Mouse (Mus musculus): ENCODE data around the gene Cep55. TPM values are rescaled to one million over a fixed set of nuclear protein-coding genes. Genes with fewer than 3 reads are reported as not detected.
A peak's percentile ranks its signal among the peaks of the same experiment; 100 is the strongest.

Gene Cep55
- polyA plus RNA-seq, 1 experiment from 2014 or later, result 21.8 TPM

DNA sequence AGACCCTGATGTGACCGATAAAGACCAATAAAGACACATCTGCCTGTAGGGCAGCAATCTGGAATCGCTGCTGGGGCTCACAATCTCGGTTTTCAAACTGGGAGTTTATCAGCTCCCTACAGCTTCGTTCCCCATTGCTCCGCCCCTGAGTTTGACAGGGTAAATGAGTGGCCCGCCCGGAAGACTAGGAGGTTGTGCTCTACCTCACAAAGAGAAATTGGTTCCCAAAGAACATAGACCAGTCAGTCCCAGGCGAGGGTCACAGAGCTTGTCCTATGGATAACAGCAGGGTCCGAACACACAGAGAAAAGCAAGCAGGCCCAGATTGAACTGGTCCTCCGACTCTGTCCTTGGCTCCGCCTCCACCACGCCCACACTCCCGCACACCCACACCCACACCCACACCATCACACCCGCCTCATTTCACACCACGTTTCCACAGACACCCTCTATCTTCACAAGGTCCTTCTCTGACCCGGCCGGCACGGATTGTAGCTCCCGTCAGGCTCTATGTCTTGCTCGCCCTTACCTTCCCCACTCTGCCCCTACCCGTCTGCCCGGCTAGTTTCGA is 577 bp upstream of the Cep55 start:
- H3K36me3 ChIP-seq (ENCODE audit: control insufficient read depth, insufficient read depth, low read length), result peaks cover 6% of the 10 kb centered on the region; the same call in 1 of the 2 replicates
- under 1% methylated on average over 22 of the region's 23 CpGs for WGBS
- H3K27ac ChIP-seq (ENCODE audit: low read depth, low read length), result no peak overlapping the region
- no peaks in the 10 kb centered on the region for H3K9me3 ChIP-seq (replicated peaks; ENCODE audit: control insufficient read depth, low read length)
- H3K4me3 ChIP-seq (ENCODE audit: low read depth, low read length), result peak overlapping the region; percentile 65
- no peak for DNase-seq (ENCODE audit: low spot score)
- H3K4me2 ChIP-seq (ENCODE audit: low read length), result peak overlapping the region; percentile 39
- peaks cover 8% of the 10 kb centered on the region; the same call in 1 of the 2 replicates for H3K4me1 ChIP-seq (ENCODE audit: control insufficient read depth, insufficient read depth, low read length)
- peak; percentile 89 for ATAC-seq
- H3K9ac ChIP-seq (ENCODE audit: low read length), result peak overlapping the region; percentile 57
- no peaks in the 10 kb centered on the region for H3K27me3 ChIP-seq (replicated peaks; ENCODE audit: control insufficient read depth, insufficient read depth, low read length)

DNA sequence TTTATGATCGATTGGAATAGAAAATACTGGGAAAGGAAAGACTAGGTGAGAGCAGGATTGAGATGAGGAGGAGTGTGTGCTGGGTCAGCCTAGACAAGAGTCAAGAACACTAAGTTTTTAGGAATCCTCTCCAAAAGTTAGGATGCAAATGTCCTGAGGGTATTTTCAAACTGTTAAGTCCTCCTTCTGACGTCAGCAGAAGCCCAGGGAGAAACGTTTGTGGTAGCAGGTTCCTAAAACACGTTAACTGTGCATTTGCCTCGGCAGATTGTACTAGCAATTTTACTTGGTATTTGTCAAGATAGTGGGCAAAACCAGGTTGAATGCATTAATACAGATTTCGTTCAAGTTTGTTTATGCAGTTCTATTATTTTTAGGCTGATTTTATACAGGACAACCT is 987 bp downstream of the Cep55 start:
- 17% methylated on average over 6 of the region's 6 CpGs for WGBS
- Histone ChIP-seq H3K27ac (ENCODE audit: low read depth, low read length) (no peak overlapping the region), H3K4me2 (ENCODE audit: low read length) (peak overlapping the region; percentile 76), H3K36me3 (ENCODE audit: control insufficient read depth, insufficient read depth, low read length) (peaks cover 15% of the 10 kb centered on the region; the same call in 1 of the 2 replicates), H3K9me3 (replicated peaks; ENCODE audit: control insufficient read depth, low read length) (no peaks in the 10 kb centered on the region), H3K9ac (ENCODE audit: low read length) (peak overlapping the region; percentile 68), H3K4me3 (ENCODE audit: low read depth, low read length) (peak overlapping the region; percentile 65), H3K4me1 (ENCODE audit: control insufficient read depth, insufficient read depth, low read length) (peaks cover 8% of the 10 kb centered on the region; the same call in 1 of the 2 replicates), H3K27me3 (replicated peaks; ENCODE audit: control insufficient read depth, insufficient read depth, low read length) (no peaks in the 10 kb centered on the region)
- no peak for ATAC-seq
- DNase-seq (ENCODE audit: low spot score), result no peak

DNA sequence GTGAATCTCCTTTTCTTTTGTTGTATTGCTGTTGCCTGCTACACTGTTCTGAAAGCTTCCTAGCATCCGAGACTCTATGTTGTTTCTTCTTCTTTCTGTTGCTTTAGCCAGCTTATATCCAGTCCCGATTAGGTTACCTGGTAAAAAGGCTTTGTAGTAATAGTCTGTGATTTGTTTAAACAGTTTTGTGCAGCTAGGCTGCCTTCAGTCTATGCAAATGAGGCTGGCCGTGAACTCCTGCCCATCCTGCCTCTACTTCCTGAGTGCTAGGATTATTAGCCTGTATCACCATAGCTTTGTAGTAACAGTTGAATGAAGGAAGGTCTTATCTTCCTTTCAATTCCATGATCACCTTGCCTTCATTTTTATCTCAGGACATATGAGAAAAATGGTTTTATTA is 1.5 kb downstream of the Cep55 start:
- H3K36me3 ChIP-seq (ENCODE audit: control insufficient read depth, insufficient read depth, low read length), result peaks cover 19% of the 10 kb centered on the region
- no peak overlapping the region for H3K27ac ChIP-seq (ENCODE audit: low read depth, low read length)
- peaks cover 8% of the 10 kb centered on the region; the same call in 1 of the 2 replicates for H3K4me1 ChIP-seq (ENCODE audit: control insufficient read depth, insufficient read depth, low read length)
- WGBS, result 37% methylated on average over 3 of the region's 3 CpGs
- peak overlapping the region; percentile 65; the same call in 1 of the 2 replicates for H3K4me3 ChIP-seq (ENCODE audit: low read depth, low read length)
- peak overlapping the region; percentile 68; the same call in 1 of the 2 replicates for H3K9ac ChIP-seq (ENCODE audit: low read length)
- H3K9me3 ChIP-seq (replicated peaks; ENCODE audit: control insufficient read depth, low read length), result no peaks in the 10 kb centered on the region
- DNase-seq (ENCODE audit: low spot score), result no peak
- H3K27me3 ChIP-seq (replicated peaks; ENCODE audit: control insufficient read depth, insufficient read depth, low read length), result no peaks in the 10 kb centered on the region
- no peak for ATAC-seq
- H3K4me2 ChIP-seq (ENCODE audit: low read length), result peak overlapping the region; percentile 76

DNA sequence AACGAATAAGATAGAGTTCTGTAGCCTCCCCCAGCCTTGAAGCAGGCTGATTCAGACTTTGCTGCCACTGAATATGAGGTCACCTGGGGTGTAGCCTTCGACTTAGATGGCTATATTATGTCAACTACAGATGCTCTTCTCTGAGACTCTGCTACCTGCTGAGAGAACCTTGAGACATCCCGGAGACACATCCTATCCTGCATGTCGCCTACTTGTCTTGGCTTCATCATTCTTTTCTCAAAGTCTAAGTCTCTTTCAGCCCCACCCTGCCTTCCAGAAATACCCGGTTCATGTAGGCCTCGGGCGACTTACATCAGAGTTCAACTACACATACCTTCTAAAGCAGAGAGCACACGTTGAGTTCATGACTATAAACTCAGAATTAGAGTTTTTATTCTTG is 2.1 kb downstream of the Cep55 start:
- H3K27ac ChIP-seq (ENCODE audit: low read depth, low read length), result no peak overlapping the region
- DNase-seq (ENCODE audit: low spot score) (no peak), ATAC-seq (no peak)
- 90% methylated on average over 8 of the region's 8 CpGs for WGBS
- H3K4me1 ChIP-seq (ENCODE audit: control insufficient read depth, insufficient read depth, low read length), result peaks cover 8% of the 10 kb centered on the region; the same call in 1 of the 2 replicates
- H3K4me3 ChIP-seq (ENCODE audit: low read depth, low read length), result no peak overlapping the region
- H3K4me2 ChIP-seq (ENCODE audit: low read length), result no peak overlapping the region
- H3K27me3 ChIP-seq (replicated peaks; ENCODE audit: control insufficient read depth, insufficient read depth, low read length), result no peaks in the 10 kb centered on the region
- peaks cover 23% of the 10 kb centered on the region for H3K36me3 ChIP-seq (ENCODE audit: control insufficient read depth, insufficient read depth, low read length)
- no peak overlapping the region for H3K9ac ChIP-seq (ENCODE audit: low read length)
- no peaks in the 10 kb centered on the region for H3K9me3 ChIP-seq (replicated peaks; ENCODE audit: control insufficient read depth, low read length)

DNA sequence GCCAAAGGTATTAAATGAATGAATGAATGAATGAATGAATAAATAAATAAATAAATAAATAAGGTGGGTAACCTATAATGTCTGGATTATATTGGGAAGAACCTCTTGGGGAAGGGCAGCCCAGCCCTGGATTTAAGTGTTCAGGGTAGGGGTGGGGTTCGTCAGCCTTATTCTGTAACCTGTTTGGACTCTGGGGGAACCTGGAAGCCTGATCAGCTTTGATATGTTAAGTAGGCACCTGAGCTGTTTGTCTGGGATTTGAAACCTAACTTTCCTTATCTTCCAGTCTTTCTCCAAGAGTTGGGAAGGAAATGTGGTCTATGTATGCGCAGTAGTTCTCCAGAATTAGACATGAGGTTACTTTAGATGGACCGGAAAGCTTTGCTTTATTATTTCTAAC is 8.4 kb downstream of the Cep55 start:
- no peaks in the 10 kb centered on the region for H3K9me3 ChIP-seq (replicated peaks; ENCODE audit: control insufficient read depth, low read length)
- ATAC-seq (no peak), DNase-seq (ENCODE audit: low spot score) (no peak)
- no peak overlapping the region for H3K4me2 ChIP-seq (ENCODE audit: low read length)
- WGBS, result 87% methylated on average over 3 of the region's 3 CpGs
- H3K4me1 ChIP-seq (ENCODE audit: control insufficient read depth, insufficient read depth, low read length), result no peaks in the 10 kb centered on the region
- H3K4me3 ChIP-seq (ENCODE audit: low read depth, low read length), result no peak overlapping the region
- peaks cover 37% of the 10 kb centered on the region for H3K36me3 ChIP-seq (ENCODE audit: control insufficient read depth, insufficient read depth, low read length)
- H3K27me3 ChIP-seq (replicated peaks; ENCODE audit: control insufficient read depth, insufficient read depth, low read length), result no peaks in the 10 kb centered on the region
- H3K27ac ChIP-seq (ENCODE audit: low read depth, low read length), result no peak overlapping the region
- H3K9ac ChIP-seq (ENCODE audit: low read length), result no peak overlapping the region

DNA sequence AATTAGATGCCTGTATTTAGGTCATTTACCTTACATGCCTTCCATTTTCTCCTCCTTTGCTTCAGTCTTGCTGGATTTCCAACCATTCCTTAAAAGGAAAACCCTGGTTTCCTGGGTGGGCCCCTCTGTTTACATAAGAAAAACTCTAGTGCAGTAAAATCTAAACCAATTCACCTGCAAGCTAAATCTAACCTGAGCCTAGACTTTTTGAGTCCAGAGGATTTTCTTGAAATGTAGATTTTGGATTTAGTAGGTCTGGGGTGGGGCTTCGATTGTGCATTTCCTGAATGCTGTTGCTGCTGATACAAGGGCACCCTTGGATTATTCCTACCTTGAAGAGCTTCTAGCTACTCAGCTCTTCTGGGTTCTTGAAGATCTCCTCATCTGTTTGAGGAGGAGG is 9.2 kb downstream of the Cep55 start:
- Histone ChIP-seq H3K9me3 (replicated peaks; ENCODE audit: control insufficient read depth, low read length) (no peaks in the 10 kb centered on the region), H3K4me2 (ENCODE audit: low read length) (no peak overlapping the region), H3K4me3 (ENCODE audit: low read depth, low read length) (no peak overlapping the region), H3K36me3 (ENCODE audit: control insufficient read depth, insufficient read depth, low read length) (peaks cover 34% of the 10 kb centered on the region), H3K9ac (ENCODE audit: low read length) (no peak overlapping the region), H3K27me3 (replicated peaks; ENCODE audit: control insufficient read depth, insufficient read depth, low read length) (no peaks in the 10 kb centered on the region), H3K4me1 (ENCODE audit: control insufficient read depth, insufficient read depth, low read length) (no peaks in the 10 kb centered on the region), H3K27ac (ENCODE audit: low read depth, low read length) (no peak overlapping the region)
- 100% methylated on average over 1 of the region's 1 CpGs for WGBS
- ATAC-seq (no peak), DNase-seq (ENCODE audit: low spot score) (no peak)

DNA sequence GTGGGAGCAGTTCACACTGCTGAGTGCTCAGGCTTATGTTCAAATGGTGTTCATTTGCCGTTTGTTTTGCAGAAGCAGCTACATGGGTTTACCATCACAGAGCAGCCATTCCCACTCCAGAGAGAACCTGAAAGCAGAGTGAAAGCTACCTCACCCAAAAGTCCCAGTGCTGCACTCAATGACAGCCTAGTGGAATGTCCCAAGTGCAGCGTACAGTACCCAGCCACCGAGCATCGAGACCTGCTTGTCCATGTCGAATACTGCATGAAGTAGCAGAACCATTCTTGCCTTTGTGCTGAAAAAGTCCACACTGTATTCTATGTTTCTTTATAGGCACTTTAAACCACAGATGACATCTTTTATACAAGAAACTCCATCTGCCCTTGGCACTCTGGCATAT is 18.4 kb downstream of the Cep55 start:
- Histone ChIP-seq H3K36me3 (ENCODE audit: control insufficient read depth, insufficient read depth, low read length) (peaks cover 43% of the 10 kb centered on the region), H3K4me2 (ENCODE audit: low read length) (no peak overlapping the region), H3K9ac (ENCODE audit: low read length) (no peak overlapping the region), H3K27ac (ENCODE audit: low read depth, low read length) (no peak overlapping the region), H3K4me1 (ENCODE audit: control insufficient read depth, insufficient read depth, low read length) (no peaks in the 10 kb centered on the region), H3K9me3 (replicated peaks; ENCODE audit: control insufficient read depth, low read length) (no peaks in the 10 kb centered on the region), H3K4me3 (ENCODE audit: low read depth, low read length) (no peak overlapping the region), H3K27me3 (replicated peaks; ENCODE audit: control insufficient read depth, insufficient read depth, low read length) (no peaks in the 10 kb centered on the region)
- 94% methylated on average over 5 of the region's 5 CpGs for WGBS
- no peak for DNase-seq (ENCODE audit: low spot score)
- no peak for ATAC-seq

DNA sequence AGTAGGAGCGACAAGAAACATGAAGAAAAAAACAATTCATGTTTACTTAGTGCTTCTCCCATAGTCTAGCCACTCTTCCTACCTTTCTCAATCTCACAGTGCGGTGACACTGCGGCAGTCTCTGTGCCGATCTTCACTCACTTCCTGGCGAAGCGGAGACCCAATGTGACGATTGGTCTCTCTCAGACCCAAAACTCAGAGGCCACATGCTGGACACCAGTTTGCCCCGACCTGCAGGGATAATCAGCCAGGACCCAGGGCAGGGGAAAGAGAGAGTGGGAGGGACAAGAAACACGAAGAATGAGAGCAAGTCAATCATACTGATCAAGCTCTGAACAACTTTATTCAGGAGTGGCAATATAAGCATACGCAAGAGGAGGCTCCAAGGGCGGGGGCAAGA is 20.2 kb downstream of the Cep55 start:
- Histone ChIP-seq H3K27ac (ENCODE audit: low read depth, low read length) (no peak overlapping the region), H3K36me3 (ENCODE audit: control insufficient read depth, insufficient read depth, low read length) (peaks cover 38% of the 10 kb centered on the region), H3K9ac (ENCODE audit: low read length) (no peak overlapping the region), H3K4me1 (ENCODE audit: control insufficient read depth, insufficient read depth, low read length) (no peaks in the 10 kb centered on the region), H3K4me3 (ENCODE audit: low read depth, low read length) (no peak overlapping the region), H3K27me3 (replicated peaks; ENCODE audit: control insufficient read depth, insufficient read depth, low read length) (no peaks in the 10 kb centered on the region), H3K9me3 (replicated peaks; ENCODE audit: control insufficient read depth, low read length) (no peaks in the 10 kb centered on the region), H3K4me2 (ENCODE audit: low read length) (no peak overlapping the region)
- no peak for DNase-seq (ENCODE audit: low spot score)
- WGBS, result 82% methylated on average over 11 of the region's 11 CpGs
- no peak for ATAC-seq

DNA sequence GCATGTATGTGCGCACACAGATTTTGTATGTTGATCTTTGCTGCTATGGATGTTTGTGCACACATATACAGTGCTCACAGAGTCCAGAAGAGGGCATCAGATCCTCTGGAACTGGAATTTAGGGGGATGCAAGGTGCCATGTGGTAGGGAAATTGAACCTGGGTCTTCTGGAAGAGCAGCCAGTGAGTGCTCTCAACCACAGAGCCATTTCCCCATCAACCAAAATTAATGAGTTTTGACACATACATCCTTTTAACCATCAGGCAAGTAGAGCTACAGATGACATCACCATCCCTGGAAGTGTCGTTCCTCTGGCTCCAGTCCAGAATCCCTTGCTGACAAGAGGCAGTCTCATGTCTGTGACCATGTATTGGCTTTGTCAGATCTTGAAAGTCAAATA is 21.4 kb downstream of the Cep55 start:
- no peaks in the 10 kb centered on the region for H3K27me3 ChIP-seq (replicated peaks; ENCODE audit: control insufficient read depth, insufficient read depth, low read length)
- peak; percentile 57; the same call in 1 of the 2 replicates for ATAC-seq

More for the DNA sequence above, 21.4 kb downstream of the Cep55 start:
- H3K36me3 ChIP-seq (ENCODE audit: control insufficient read depth, insufficient read depth, low read length), result peaks cover 26% of the 10 kb centered on the region
- H3K4me1 ChIP-seq (ENCODE audit: control insufficient read depth, insufficient read depth, low read length), result no peaks in the 10 kb centered on the region
- 55% methylated on average over 2 of the region's 2 CpGs for WGBS
- no peak overlapping the region for H3K27ac ChIP-seq (ENCODE audit: low read depth, low read length)
- no peak overlapping the region for H3K4me3 ChIP-seq (ENCODE audit: low read depth, low read length)
- H3K4me2 ChIP-seq (ENCODE audit: low read length), result no peak overlapping the region
- DNase-seq (ENCODE audit: low spot score), result peak; percentile 63
- H3K9me3 ChIP-seq (replicated peaks; ENCODE audit: control insufficient read depth, low read length), result no peaks in the 10 kb centered on the region
- no peak overlapping the region for H3K9ac ChIP-seq (ENCODE audit: low read length)

All from forebrain, embryonic 14.5 days (tissue).